Mouse (Mus musculus) liver, adult 2 months (tissue): ENCODE data around the gene Sept4. TPM values are rescaled to one million over a fixed set of nuclear protein-coding genes. Genes with fewer than 3 reads are reported as not detected.

Experiments
- DNase-seq: peaks from one replicate; pipeline ENCODE4 v3.0.0-alpha.2; 2011; ENCODE audit warnings: low read depth, low spot score; ENCODE audit errors: extremely low read depth
- H3K27ac ChIP-seq: fragments of 200-500 bp; replicated peaks from 2 replicates; pipeline ENCODE4 v1.5.1; 2012; ENCODE audit warnings: low read depth, mild to moderate bottlenecking, control low read depth, inconsistent platforms, low read length; ENCODE audit not compliant: insufficient read depth
- H3K27me3 ChIP-seq: fragments of 200-500 bp; 2 replicates; pipeline ENCODE4 v1.6.1; 2012; ENCODE audit warnings: mild to moderate bottlenecking, moderate library complexity, low read length, inconsistent platforms; ENCODE audit not compliant: control insufficient read depth, insufficient read depth
- H3K36me3 ChIP-seq: fragments of 200-500 bp; 2 replicates; pipeline ENCODE4 v1.6.1; 2012; ENCODE audit warnings: low read length, inconsistent platforms; ENCODE audit not compliant: control insufficient read depth, insufficient read depth
- H3K4me1 ChIP-seq: fragments of 200-500 bp; 2 replicates; pipeline ENCODE4 v1.6.1; 2011; ENCODE audit warnings: low read length; ENCODE audit not compliant: control insufficient read depth, insufficient read depth
- H3K4me3 ChIP-seq: fragments of 200-500 bp; 2 replicates; pipeline ENCODE4 v1.5.1; 2011; ENCODE audit warnings: low read depth, mild to moderate bottlenecking, control low read depth, low read length, moderate library complexity; ENCODE audit not compliant: insufficient read depth
- H3K79me2 ChIP-seq: fragments of 200-500 bp; 2 replicates; pipeline ENCODE4 v1.6.1; 2012; ENCODE audit warnings: inconsistent platforms, mild to moderate bottlenecking, low read length, moderate library complexity; ENCODE audit not compliant: control insufficient read depth, insufficient read depth
- H3K9ac ChIP-seq: fragments of 200-500 bp; 2 replicates; pipeline ENCODE4 v1.6.1; 2012; ENCODE audit warnings: low read depth, mild to moderate bottlenecking, control low read depth, inconsistent platforms, low read length
- CTCF ChIP-seq: fragments of 200-500 bp; IDR thresholded peaks from 2 replicates; pipeline ENCODE4 v1.5.1; 2011; ENCODE audit warnings: low read depth, low read length, control low read depth
- POLR2A ChIP-seq: fragments of 200-500 bp; IDR thresholded peaks from 2 replicates; pipeline ENCODE4 v1.6.1; 2011; ENCODE audit warnings: low read length, control low read depth; ENCODE audit not compliant: insufficient read depth; ENCODE audit errors: extremely low read depth
- WGBS: fragments of 180-500 bp; shearing (Covaris S2); methylation state at CpG from one replicate; pipeline ENCODE4 v1.1.7; 2018; 5-methylcytosine and 5-hydroxymethylcytosine counted together
- polyA plus RNA-seq: library from polyadenylated mRNA; depleted of rRNA; stranded (reverse); fragments of >200 nt; gene quantifications from 2 replicates; pipeline ENCODE4 v1.2.3, GENCODE M21; 2012
- total RNA-seq: library from RNA; depleted of rRNA; stranded (reverse); fragments of >200 nt; gene quantifications from 2 replicates; pipeline ENCODE4 v1.2.3, GENCODE M21; 2014

Gene Sept4
- total and polyA plus RNA-seq, 2 experiments = 10.8 TPM

GRCm38 (mm10) chr11:87555106-87555703 is 13.5 kb upstream of the Sept4 start:
- no peak for DNase-seq
- Histone ChIP-seq H3K9ac (no peak overlapping the region), H3K79me2 (no peaks in the 10 kb centered on the region), H3K36me3 (no peaks in the 10 kb centered on the region), H3K4me3 (no peak overlapping the region), H3K27ac (no peak overlapping the region), H3K27me3 (no peaks in the 10 kb centered on the region), H3K4me1 (no peaks in the 10 kb centered on the region)
- WGBS = 58% methylated on average over 2 of the region's 2 CpGs
- TF ChIP-seq CTCF = no peak
- TF ChIP-seq POLR2A = no peak

- Histone ChIP-seq H3K4me1 (no peaks in the 10 kb centered on the region), H3K79me2 (no peaks in the 10 kb centered on the region), H3K4me3 (no peak overlapping the region), H3K36me3 (no peaks in the 10 kb centered on the region), H3K9ac (no peak overlapping the region), H3K27ac (no peak overlapping the region), H3K27me3 (no peaks in the 10 kb centered on the region)
- DNase-seq = no peak
- WGBS = 77% methylated on average over 6 of the region's 6 CpGs
- TF ChIP-seq POLR2A (no peak), CTCF (no peak)
Measured at GRCm38 (mm10) chr11:87561208-87561607, 7.5 kb upstream of the Sept4 start.

DNA sequence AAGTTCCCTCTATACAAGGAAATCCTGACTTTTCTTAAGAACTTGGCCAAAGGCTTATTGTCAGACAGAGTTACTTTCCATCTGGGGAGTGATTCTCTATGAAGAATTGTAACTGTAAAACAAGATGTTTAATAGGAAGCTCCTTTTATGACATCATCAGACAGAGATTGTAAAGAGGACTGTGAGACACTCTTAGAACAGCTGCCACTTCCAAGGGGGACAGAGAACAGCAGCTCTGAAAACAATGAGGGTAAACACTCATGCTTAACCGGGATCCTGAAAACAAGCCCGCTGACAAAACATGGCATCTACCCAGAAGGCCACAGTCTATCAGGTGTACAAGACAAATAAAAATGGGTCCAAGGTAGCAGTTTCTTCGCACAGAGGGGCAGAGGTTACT is 2.2 kb upstream of the Sept4 start, which contains the start of gene Gm11492:
Gm11492 (plus strand) TSS at position 153 of the 400 bp plus-strand sequence.
- DNase-seq = no peak
- Histone ChIP-seq H3K79me2 (no peaks in the 10 kb centered on the region), H3K36me3 (no peaks in the 10 kb centered on the region), H3K27ac (no peak within 1 kb of the TSS), H3K4me3 (no peak within 1 kb of the TSS), H3K27me3 (no peaks in the 10 kb centered on the region), H3K4me1 (no peaks in the 10 kb centered on the region), H3K9ac (no peak within 1 kb of the TSS)
- TF ChIP-seq POLR2A = no peak
- TF ChIP-seq CTCF = no peak
- WGBS = 27% methylated on average over 3 of the region's 3 CpGs

- Histone ChIP-seq H3K27ac (peak overlapping the region; percentile 10; the same call in 1 of the 2 replicates), H3K79me2 (no peaks in the 10 kb centered on the region), H3K9ac (no peak overlapping the region), H3K4me1 (0 out of 2 replicates have a peak, but pooled peaks cover 3% of the 10 kb centered on the region), H3K27me3 (no peaks in the 10 kb centered on the region), H3K36me3 (no peaks in the 10 kb centered on the region), H3K4me3 (no peak overlapping the region)
- peak; percentile 33 for DNase-seq
- 79% methylated on average over 5 of the region's 5 CpGs for WGBS
- TF ChIP-seq CTCF (no peak), POLR2A (no peak)
Measured at GRCm38 (mm10) chr11:87570743-87571142, 2.0 kb downstream of the Sept4 start.

- TF ChIP-seq CTCF = no peak
- TF ChIP-seq POLR2A = no peak
- Histone ChIP-seq H3K4me3 (no peak overlapping the region), H3K4me1 (0 out of 2 replicates have a peak, but pooled peaks cover 3% of the 10 kb centered on the region), H3K27me3 (no peaks in the 10 kb centered on the region), H3K9ac (no peak overlapping the region), H3K27ac (peak overlapping the region; percentile 16; the same call in 1 of the 2 replicates), H3K36me3 (no peaks in the 10 kb centered on the region), H3K79me2 (no peaks in the 10 kb centered on the region)
- WGBS = 89% methylated on average over 1 of the region's 1 CpGs
- DNase-seq = peak; percentile 30
Measured at GRCm38 (mm10) chr11:87571361-87571950, 2.8 kb downstream of the Sept4 start.

DNA sequence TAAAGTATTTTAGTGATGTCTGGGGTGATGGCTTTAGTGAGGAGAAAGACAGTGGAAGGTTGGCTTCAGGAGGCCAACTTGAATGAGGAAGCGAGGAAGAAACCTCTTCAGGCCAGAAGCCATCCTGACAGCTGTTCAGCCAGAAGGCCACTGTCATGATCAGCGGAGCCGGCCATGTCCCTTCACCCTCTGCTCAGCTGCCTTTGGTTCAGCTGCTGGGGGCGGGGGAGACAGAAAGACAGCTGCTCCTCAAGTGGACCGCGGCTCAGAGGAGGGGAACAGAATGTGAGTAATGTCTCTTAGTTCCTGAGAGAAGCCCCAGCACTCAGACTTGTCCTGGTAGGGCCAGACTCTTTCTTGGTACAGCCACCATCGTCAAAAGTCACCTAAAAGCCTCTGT is 5.0 kb downstream of the Sept4 start:
- Histone ChIP-seq H3K4me1 (peaks cover 3% of the 10 kb centered on the region; the same call in 1 of the 2 replicates), H3K4me3 (no peak overlapping the region), H3K79me2 (no peaks in the 10 kb centered on the region), H3K36me3 (no peaks in the 10 kb centered on the region), H3K9ac (no peak overlapping the region), H3K27ac (0 out of 2 replicates have a peak overlapping the region, but pooled peaks have one; percentile 32), H3K27me3 (no peaks in the 10 kb centered on the region)
- 83% methylated on average over 7 of the region's 7 CpGs for WGBS
- DNase-seq = no peak
- TF ChIP-seq POLR2A (no peak), CTCF (no peak)
